Mouse (Mus musculus) megakaryocyte, adult 5-6 weeks (primary cell): Measurements from ENCODE around the gene Zbtb16. TPM values are rescaled to one million over a fixed set of nuclear protein-coding genes. Genes with fewer than 3 reads are reported as not detected.

Source experiments
- ATAC-seq: 2 replicates; pipeline ENCODE4 v1.8.0; 2016; ENCODE audit warnings: mild to moderate bottlenecking, inconsistent platforms; ENCODE audit not compliant: poor library complexity, severe bottlenecking
- total RNA-seq, 2 experiments: library from RNA; stranded (forward) in 1 of 2; stranded (reverse) in 1 of 2; fragments of 153-499, 151-499 nt in 1 of 2; fragments of 221-1000, 200-1000 nt in 1 of 2; gene quantifications; 2 replicates each; pipeline versions ENCODE4 v1.2.3 to v1.2.4; 2015 to 2017

The Zbtb16 gene
- total RNA-seq, 2 experiments from 2014 or later, result 1.9 to 2.2 TPM

GRCm38 (mm10) chr9:48733083-48733482 is 102.9 kb downstream of the Zbtb16 start:
- ATAC-seq, result no peak

- no peak for ATAC-seq
Observed at GRCm38 (mm10) chr9:48731651-48732536, 104.1 kb downstream of the Zbtb16 start.

DNA sequence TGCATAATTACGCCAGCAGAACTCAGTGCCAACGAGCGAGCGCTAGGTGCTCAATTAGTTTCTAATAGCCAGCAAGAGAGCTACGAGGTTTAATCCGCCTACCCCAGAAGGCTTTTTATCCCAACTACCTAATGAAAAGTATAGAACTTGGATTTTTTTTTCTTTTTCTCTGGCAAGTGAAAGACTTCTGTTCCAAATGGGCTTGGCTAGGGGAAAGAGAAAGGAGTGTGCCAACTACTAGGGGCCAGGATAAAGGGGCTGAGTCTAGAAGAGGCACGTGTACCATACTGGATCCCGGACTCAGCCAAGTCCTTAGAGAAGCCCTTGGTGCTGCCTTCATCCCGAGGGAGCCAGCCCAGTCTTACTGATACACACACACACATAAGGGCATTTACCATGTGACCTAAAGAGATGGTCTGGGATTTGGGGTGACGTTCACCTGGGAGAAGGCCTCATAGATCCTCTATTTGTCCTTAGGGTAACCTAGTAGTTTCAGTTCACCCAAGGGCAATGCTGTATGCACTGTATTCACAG is 105.5 kb downstream of the Zbtb16 start:
- ATAC-seq, result no peak

- ATAC-seq, result no peak
Observed at GRCm38 (mm10) chr9:48729471-48729870, 106.6 kb downstream of the Zbtb16 start.

DNA sequence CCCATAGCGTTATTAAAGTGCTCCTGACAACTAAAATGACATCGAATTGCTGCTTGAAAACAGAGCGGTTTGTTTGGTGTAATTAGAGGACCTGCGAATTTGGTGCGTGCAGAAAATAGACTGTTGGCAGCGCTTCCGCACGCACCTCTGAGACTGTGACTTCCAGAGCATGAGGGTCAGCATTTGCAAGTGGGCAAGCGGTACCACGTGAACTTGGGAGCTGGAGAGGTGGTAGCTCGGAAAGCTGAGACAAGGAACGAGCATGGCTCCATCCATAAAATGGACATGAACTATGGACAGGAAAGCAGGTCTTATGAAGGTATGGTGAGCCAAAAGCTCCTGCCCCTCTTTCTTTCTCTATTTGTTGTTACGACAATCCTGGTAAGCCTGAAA is 107.3 kb downstream of the Zbtb16 start:
- ATAC-seq, result no peak

DNA sequence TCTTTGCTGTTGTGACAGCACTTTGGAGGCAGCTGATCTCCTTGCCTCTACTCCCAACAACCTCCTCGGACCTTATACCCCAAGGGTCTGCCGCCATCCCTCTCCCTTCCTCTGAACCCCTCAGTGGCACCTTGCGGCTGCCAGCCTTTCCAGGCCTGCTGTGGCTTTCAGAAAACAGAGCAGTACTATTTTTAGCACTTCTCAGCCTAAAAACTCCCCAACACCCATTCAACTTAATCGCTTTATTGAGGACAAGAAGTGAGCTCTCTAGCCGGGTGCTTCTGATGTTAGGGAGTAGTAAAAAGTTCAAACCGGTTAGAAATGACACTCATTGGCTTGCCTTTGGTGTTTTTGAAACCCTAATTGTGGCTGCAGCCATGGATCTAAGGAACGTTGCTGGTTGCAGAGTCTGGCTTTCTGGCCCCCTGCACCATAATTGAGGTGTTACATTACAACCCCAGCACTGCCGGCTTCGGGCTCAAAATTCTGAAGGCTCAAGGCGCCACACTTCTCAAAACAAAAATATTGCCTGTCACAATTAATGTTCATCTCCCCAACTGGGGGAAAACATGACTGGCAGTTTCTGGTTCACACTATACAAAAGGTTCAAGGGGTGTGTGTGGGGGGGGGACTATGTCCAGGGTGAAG is 107.8 kb downstream of the Zbtb16 start:
- no peak for ATAC-seq

- ATAC-seq, result no peak
Observed at GRCm38 (mm10) chr9:48726341-48726740, 109.7 kb downstream of the Zbtb16 start.

- no peak for ATAC-seq
Observed at GRCm38 (mm10) chr9:48725918-48726317, 110.1 kb downstream of the Zbtb16 start.

- no peak for ATAC-seq
Observed at GRCm38 (mm10) chr9:48725161-48725560, 110.9 kb downstream of the Zbtb16 start.

DNA sequence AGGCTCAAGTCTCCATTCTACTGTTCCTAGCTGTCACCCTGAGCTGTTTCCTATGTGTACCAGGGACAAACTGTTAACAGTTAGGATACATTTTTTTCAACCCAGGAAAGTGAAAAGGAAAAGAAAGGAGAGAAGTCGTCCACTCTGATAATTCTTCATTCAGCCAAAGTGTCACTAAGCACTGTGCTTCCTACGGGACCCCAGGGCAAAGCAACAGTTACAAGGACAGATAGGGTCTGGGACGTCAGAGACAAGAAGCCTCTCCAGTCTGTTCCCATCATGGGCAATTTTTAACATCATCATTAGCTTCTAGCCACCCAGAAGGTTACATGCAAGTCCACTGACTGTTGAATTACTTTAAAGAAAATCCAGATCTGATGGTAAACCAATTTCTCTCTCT is 111.3 kb downstream of the Zbtb16 start:
- no peak for ATAC-seq

DNA sequence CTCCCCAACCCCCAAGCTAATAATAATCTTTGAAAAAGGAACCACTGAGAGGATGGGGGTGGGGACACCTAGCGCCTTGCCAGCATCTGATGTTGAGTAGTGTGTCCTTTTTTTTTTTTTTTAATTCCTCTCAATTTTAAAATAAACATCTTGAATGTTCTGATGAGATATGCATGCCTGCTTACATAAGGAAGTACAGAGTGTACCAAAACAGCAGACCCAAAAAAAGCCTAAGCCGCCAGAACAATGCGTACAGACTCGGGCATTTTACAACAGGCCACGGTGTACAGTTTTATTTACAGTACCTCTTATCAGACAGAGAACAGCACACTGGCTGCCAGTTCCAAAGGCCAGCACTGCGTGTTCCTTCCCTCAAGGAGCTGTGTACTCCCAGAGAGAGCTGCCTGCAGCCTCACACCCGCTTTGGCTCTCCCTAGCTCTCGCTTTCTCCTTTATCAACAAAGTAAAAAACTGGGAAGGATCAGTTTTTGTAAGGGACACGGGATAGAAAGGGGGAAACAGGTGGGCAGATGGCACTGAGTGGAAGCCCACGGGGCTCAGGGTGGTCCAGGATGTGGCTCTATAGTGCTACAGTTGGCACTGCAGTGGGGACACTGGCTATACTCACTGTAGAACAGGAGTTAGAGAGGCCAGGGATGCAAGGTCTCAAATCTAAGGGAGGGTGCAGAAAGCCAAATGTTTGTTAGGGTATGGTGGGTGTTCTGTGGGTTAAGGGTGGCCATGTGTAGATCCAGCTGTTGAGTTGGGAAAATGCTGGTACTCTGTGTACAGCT is 112.3 kb downstream of the Zbtb16 start:
- ATAC-seq, result no peak

DNA sequence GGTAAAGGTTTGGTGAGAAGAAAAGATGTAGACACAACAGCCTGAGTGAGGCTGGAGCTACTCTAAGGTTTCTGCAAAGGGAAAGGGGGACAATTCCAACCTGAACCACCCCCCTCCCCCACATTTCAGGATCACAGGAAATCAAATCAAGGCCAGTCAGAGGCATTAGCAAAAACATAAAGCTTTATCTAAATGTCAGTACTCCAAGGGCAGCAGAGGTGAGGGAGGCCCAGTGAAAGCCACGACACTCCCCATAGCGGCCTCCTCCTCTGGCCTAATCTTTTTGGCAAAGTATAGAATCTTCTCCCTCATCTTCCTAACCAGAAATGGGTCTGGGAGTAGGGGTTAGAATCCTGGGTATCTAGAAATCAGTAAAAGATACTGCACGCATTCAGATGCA is 113.0 kb downstream of the Zbtb16 start:
- ATAC-seq, result no peak

GRCm38 (mm10) chr9:48722261-48722920 is 113.6 kb downstream of the Zbtb16 start:
- no peak for ATAC-seq

DNA sequence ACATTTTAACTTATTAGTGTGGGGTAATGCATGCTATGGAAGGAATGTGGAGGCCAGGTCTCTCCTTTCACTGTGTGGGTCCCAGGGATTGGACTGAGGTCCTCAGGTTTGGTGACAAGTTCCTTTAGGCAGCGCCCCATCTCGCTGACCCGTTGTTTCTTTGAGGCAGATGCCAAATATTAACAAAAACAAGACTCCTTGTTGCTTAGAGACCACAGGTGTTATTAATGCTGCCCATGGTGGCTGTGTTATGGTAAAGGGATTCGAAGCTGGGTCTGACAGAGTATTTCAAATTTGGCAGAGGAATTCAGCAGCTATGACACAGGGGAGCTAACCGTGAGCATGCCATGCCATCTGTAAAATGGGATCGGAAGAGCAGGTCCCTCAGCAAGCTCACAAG is 114.4 kb downstream of the Zbtb16 start:
- ATAC-seq, result no peak

- ATAC-seq, result no peak
Observed at GRCm38 (mm10) chr9:48721172-48721571, 114.8 kb downstream of the Zbtb16 start.

GRCm38 (mm10) chr9:48720251-48720963 is 115.6 kb downstream of the Zbtb16 start:
- peak; percentile 14; the same call in 1 of the 2 replicates for ATAC-seq

DNA sequence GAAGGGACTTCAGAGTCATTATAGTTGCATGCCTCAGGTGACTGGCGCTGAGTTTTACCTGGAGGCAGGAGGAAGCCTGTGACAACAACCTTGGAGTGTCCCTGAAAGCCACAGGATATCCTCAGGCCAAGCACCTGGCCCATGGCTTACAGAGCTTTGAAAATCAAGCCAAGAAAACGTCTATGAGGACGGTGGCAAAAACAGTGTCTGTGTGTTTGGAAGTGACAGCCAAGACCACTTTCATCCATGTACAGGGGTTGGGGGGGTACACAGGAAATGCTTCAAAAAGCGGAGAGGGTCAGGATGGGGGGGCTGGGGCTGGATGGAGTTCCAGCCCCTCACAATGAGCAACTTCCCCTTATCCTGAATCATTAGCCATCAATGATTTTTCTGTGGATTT is 116.4 kb downstream of the Zbtb16 start:
- ATAC-seq, result no peak

DNA sequence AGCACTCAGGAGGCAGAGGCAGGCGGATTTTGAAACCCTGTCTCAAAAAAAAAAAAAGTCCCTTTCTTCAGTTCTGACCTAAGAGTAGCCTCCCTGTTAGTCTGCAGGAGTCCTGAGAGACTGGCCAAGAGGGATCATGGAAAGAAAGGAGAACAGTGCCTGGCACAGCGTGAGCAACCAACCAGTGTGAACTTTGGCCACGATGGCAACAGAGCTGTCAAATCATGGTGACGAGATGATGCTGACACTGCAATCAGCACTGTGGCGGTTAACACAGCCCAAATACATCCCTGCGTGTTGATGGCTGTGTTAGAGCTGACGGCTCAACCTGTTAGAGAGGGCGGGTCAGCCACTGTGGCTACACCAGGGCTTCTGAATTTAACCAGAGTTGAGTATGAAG is 119.5 kb downstream of the Zbtb16 start:
- ATAC-seq, result no peak

DNA sequence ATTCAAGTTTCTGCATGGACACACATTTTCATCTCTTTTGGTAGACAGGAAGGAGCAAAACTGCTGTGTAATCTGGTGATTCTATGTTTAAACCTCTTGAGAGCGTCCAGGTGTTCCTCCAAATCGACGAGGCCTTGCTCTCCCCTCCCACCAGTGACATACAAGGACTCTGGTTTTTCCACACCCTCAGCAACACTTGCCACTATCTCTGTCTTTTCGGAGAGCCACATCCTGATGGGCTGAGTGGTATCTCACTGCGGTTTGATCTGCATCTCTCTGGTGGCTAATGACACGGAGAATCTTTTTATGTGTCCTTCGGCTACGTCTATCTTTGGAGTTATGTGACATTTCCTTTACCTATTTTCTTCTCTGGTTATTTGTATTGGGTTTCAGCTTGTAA is 121.0 kb downstream of the Zbtb16 start:
- peak; percentile 39; the same call in 1 of the 2 replicates for ATAC-seq

GRCm38 (mm10) chr9:48713779-48714178 is 122.2 kb downstream of the Zbtb16 start:
- ATAC-seq, result no peak
